Mouse (Mus musculus) heart, embryonic 13.5 days (tissue): ENCODE data around the gene S100a5. TPM values are rescaled to one million over a fixed set of nuclear protein-coding genes. Genes with fewer than 3 reads are reported as not detected.

Experiments used
- ATAC-seq: fragments of 200-750 bp; cut with Nextera tagmentation; 2 replicates; pipeline ENCODE4 v1.8.0; 2017; ENCODE audit warnings: moderate TSS enrichment; ENCODE audit not compliant: insufficient number of reproducible peaks, low FRiP score, low TSS enrichment; ENCODE audit errors: extremely low read depth
- H3K27ac ChIP-seq: fragments of 300-500 bp; sonication (generic); replicated peaks from 2 replicates; pipeline ENCODE4 v1.5.1; 2015; ENCODE audit warnings: moderate library complexity, mild to moderate bottlenecking, inconsistent platforms
- H3K27me3 ChIP-seq: fragments of 300-500 bp; sonication (generic); replicated peaks from 2 replicates; pipeline ENCODE4 v1.6.1; 2015; ENCODE audit warnings: mild to moderate bottlenecking, inconsistent platforms
- H3K36me3 ChIP-seq: fragments of 300-500 bp; sonication (generic); 2 replicates; pipeline ENCODE4 v1.6.1; 2015; ENCODE audit warnings: mild to moderate bottlenecking, inconsistent platforms
- H3K4me1 ChIP-seq: fragments of 300-500 bp; sonication (generic); 2 replicates; pipeline ENCODE4 v1.6.1; 2015; ENCODE audit warnings: inconsistent platforms
- H3K4me2 ChIP-seq: fragments of 300-500 bp; sonication (generic); 2 replicates; pipeline ENCODE4 v1.6.1; 2015; ENCODE audit warnings: inconsistent platforms, mild to moderate bottlenecking, moderate library complexity
- H3K4me3 ChIP-seq: fragments of 300-500 bp; sonication (generic); 2 replicates; pipeline ENCODE4 v1.5.1; 2015; ENCODE audit warnings: moderate library complexity, mild to moderate bottlenecking, inconsistent platforms
- H3K9ac ChIP-seq: fragments of 300-500 bp; sonication (generic); 2 replicates; pipeline ENCODE4 v1.6.1; 2015; ENCODE audit warnings: inconsistent platforms, mild to moderate bottlenecking, moderate library complexity
- H3K9me3 ChIP-seq: fragments of 300-500 bp; sonication (generic); 2 replicates; pipeline ENCODE4 v1.6.1; 2016; ENCODE audit warnings: inconsistent platforms
- WGBS: fragments of 180-500 bp; shearing (Covaris S2); methylation state at CpG from one replicate; pipeline ENCODE4 v1.1.7; 2015; ENCODE audit warnings: mixed read lengths; 5-methylcytosine and 5-hydroxymethylcytosine counted together
- polyA plus RNA-seq: library from polyadenylated mRNA; unstranded; fragments of >200 nt; fragmentation: Nextera tagmentation; extraction: Ambion mirVana; gene quantifications from 2 replicates; pipeline ENCODE4 v1.2.1, GENCODE M21; 2015

Gene S100a5
- polyA plus RNA-seq, result not detected in 2 replicates

- WGBS, result 51% methylated on average over 3 of the region's 3 CpGs
- no peak within 1 kb of the TSS for H3K4me2 ChIP-seq
- no peak within 1 kb of the TSS for H3K4me3 ChIP-seq
- no peaks in the 10 kb centered on the region for H3K9me3 ChIP-seq
- no peaks in the 10 kb centered on the region for H3K36me3 ChIP-seq
- H3K4me1 ChIP-seq, result peaks cover 24% of the 10 kb centered on the region
- no peak within 1 kb of the TSS for H3K27ac ChIP-seq
- H3K9ac ChIP-seq, result no peak within 1 kb of the TSS
- no peak for ATAC-seq
- 0 out of 2 replicates have a peak, but pooled peaks cover 9% of the 10 kb centered on the region for H3K27me3 ChIP-seq
Observed at GRCm38 (mm10) chr3:90608223-90608622, at the start of gene S100a5. Gene S100a5, plus strand, starts transcription at chr3:90608523.

DNA sequence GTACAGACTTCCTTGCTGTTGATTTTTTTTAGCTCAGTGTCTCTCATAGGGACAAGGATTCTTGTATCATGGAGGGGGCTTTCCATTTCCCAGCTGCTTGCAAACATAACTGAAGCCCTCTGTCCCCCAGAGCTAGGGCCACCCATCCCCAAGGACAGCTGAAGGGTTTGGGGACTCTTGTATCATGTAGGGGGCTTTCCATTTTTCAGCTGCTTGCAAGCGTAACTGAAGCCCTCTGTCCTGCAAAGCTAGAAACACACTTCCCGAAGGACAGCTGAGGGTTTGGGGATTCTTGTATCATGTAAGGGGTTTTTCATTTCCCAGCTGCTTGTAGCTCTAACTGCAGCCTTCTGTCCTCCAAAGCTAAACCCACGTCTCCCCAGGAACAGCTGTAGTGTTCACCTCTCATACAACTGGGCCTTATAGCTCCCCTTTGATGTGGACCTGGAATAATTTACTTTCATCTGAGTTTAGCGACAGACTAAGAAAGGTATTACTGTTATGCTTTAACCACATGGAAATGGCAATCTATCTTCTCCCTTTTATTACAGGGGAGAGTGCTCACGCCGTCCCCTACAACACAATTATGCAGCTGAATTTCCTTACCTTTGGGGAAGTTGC lies 48.2 kb upstream of the S100a5 start, which contains the start of gene S100a3:
Gene S100a3 (plus strand): TSS at position 571 of the 621 bp plus-strand sequence.
- Histone ChIP-seq H3K9ac (no peak within 1 kb of the TSS), H3K4me3 (no peak within 1 kb of the TSS), H3K36me3 (no peaks in the 10 kb centered on the region), H3K9me3 (no peaks in the 10 kb centered on the region), H3K27me3 (no peaks in the 10 kb centered on the region), H3K27ac (no peak within 1 kb of the TSS), H3K4me2 (no peak within 1 kb of the TSS), H3K4me1 (no peaks in the 10 kb centered on the region)
- no peak for ATAC-seq
- 77% methylated on average over 6 of the region's 6 CpGs for WGBS

GRCm38 (mm10) chr3:90574691-90575090 lies 33.6 kb upstream of the S100a5 start:
- Histone ChIP-seq H3K9ac (no peak overlapping the region), H3K4me3 (no peak overlapping the region), H3K4me2 (no peak overlapping the region), H3K9me3 (no peaks in the 10 kb centered on the region), H3K27ac (no peak overlapping the region), H3K36me3 (no peaks in the 10 kb centered on the region), H3K27me3 (no peaks in the 10 kb centered on the region), H3K4me1 (no peaks in the 10 kb centered on the region)
- no peak for ATAC-seq
- 68% methylated on average over 5 of the region's 5 CpGs for WGBS

DNA sequence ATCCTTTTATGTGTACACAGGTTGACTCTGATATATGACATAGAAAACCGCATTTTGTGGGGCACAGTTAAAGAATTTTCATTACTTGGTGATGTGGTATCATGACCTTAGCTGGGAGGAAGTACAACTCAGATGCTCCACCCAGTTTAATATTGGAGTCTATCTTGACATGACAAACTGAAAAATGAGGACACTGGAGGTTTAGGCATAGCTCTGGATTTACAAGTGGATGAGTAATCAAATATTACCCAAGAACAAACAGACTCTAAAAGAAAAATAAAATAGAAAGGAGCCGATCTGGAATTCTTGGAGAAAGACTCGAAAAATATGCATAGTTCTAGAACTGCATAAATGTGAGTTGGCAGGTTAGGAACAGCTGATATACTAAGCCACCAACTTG lies 33.0 kb upstream of the S100a5 start:
- 71% methylated on average over 3 of the region's 3 CpGs for WGBS
- no peak for ATAC-seq
- H3K4me2 ChIP-seq, result no peak overlapping the region

GRCm38 (mm10) chr3:90576351-90577001 lies 31.8 kb upstream of the S100a5 start:
- H3K9me3 ChIP-seq, result no peaks in the 10 kb centered on the region
- no peak for ATAC-seq
- no peaks in the 10 kb centered on the region for H3K36me3 ChIP-seq
- H3K9ac ChIP-seq, result no peak overlapping the region
- H3K27ac ChIP-seq, result no peak overlapping the region
- no peaks in the 10 kb centered on the region for H3K4me1 ChIP-seq
- H3K4me2 ChIP-seq, result no peak overlapping the region
- H3K27me3 ChIP-seq, result no peaks in the 10 kb centered on the region
- 57% methylated on average over 10 of the region's 10 CpGs for WGBS
- no peak overlapping the region for H3K4me3 ChIP-seq

More for the DNA sequence above, 33.0 kb upstream of the S100a5 start:
- no peaks in the 10 kb centered on the region for H3K4me1 ChIP-seq
- H3K36me3 ChIP-seq, result no peaks in the 10 kb centered on the region
- no peaks in the 10 kb centered on the region for H3K9me3 ChIP-seq
- H3K9ac ChIP-seq, result no peak overlapping the region
- no peak overlapping the region for H3K27ac ChIP-seq
- no peaks in the 10 kb centered on the region for H3K27me3 ChIP-seq
- no peak overlapping the region for H3K4me3 ChIP-seq

DNA sequence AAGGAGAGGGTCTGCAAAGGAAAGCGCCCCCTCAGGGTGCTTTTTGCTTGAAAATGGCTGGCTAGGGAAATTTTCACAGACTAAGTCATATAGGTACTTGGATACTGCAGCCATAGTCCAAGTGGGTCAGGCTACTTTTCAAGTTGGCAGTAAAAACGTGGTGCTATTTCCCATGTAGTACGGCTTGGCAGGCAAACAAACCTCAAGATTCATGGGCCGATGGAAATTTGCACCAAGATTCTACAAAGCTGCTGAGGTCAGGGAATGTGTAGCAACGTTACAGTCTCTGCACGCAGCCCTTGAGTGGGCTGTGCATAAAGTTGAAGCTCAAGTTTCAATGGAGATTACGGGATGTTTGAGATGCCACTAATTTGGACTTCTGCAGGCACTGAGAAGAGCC lies 28.9 kb upstream of the S100a5 start:
- Histone ChIP-seq H3K4me1 (peaks cover 14% of the 10 kb centered on the region), H3K9me3 (no peaks in the 10 kb centered on the region), H3K36me3 (no peaks in the 10 kb centered on the region), H3K27me3 (no peaks in the 10 kb centered on the region), H3K27ac (no peak overlapping the region), H3K4me2 (no peak overlapping the region), H3K9ac (no peak overlapping the region), H3K4me3 (no peak overlapping the region)
- ATAC-seq, result no peak
- 54% methylated on average over 7 of the region's 7 CpGs for WGBS

- ATAC-seq, result no peak
- no peak overlapping the region for H3K27ac ChIP-seq
- H3K4me2 ChIP-seq, result no peak overlapping the region
- 90% methylated on average over 5 of the region's 5 CpGs for WGBS
- H3K4me1 ChIP-seq, result peaks cover 14% of the 10 kb centered on the region
- no peaks in the 10 kb centered on the region for H3K36me3 ChIP-seq
- H3K27me3 ChIP-seq, result no peaks in the 10 kb centered on the region
- H3K4me3 ChIP-seq, result no peak overlapping the region
- H3K9me3 ChIP-seq, result no peaks in the 10 kb centered on the region
- H3K9ac ChIP-seq, result no peak overlapping the region
Observed at GRCm38 (mm10) chr3:90581141-90581540, 27.2 kb upstream of the S100a5 start.

DNA sequence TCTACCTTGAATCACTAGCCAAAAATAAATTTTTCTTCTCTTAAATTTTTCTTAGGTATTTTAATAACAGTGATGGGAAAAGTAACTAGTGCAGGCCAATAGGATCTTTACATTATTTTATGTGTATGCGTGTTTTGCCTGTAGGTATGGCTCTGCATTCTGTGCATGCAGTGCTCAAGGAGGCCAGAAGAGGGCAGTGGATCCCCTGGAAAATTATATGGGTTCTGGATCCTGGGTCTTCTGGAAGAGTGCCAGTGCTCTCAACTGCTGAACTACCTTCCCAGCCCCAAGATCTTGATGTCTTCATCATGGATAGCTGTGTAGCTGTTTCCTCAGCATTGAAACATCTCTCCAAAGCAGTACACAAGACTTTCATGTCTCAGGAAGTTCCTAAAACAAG lies 26.2 kb upstream of the S100a5 start:
- H3K4me1 ChIP-seq, result peaks cover 21% of the 10 kb centered on the region
- no peak overlapping the region for H3K4me2 ChIP-seq
- no peaks in the 10 kb centered on the region for H3K27me3 ChIP-seq
- H3K9me3 ChIP-seq, result no peaks in the 10 kb centered on the region
- 80% methylated on average over 1 of the region's 1 CpGs for WGBS
- no peak overlapping the region for H3K9ac ChIP-seq
- ATAC-seq, result no peak
- H3K36me3 ChIP-seq, result no peaks in the 10 kb centered on the region
- H3K27ac ChIP-seq, result no peak overlapping the region
- H3K4me3 ChIP-seq, result no peak overlapping the region

DNA sequence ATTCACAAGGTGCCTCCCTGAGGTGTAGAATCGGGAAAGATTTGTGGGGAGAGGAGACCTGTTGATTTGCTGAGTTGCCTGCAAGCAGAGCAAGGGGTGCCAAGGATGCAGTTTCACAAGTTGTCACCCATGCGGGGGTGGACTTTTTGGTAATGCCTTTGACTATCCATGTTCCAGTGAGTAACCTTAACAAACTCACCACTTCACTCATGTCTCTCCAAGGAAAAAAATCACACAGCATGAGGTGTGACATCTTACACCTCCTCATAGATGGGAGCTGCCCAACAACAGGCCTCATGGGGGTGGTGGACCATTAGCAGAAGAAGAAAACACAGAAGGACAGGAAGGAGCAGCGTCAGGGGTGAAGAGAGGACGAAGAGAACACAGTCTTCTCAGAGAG lies 25.8 kb upstream of the S100a5 start:
- Histone ChIP-seq H3K27ac (no peak overlapping the region), H3K9ac (no peak overlapping the region), H3K4me1 (peaks cover 24% of the 10 kb centered on the region), H3K9me3 (no peaks in the 10 kb centered on the region), H3K27me3 (no peaks in the 10 kb centered on the region), H3K4me2 (no peak overlapping the region), H3K36me3 (no peaks in the 10 kb centered on the region), H3K4me3 (no peak overlapping the region)
- 70% methylated on average over 4 of the region's 4 CpGs for WGBS
- ATAC-seq, result no peak

- H3K27me3 ChIP-seq, result no peaks in the 10 kb centered on the region
- 18% methylated on average over 3 of the region's 3 CpGs for WGBS
- H3K36me3 ChIP-seq, result no peaks in the 10 kb centered on the region
- ATAC-seq, result no peak
- no peak overlapping the region for H3K4me2 ChIP-seq
- H3K4me1 ChIP-seq, result peaks cover 31% of the 10 kb centered on the region
- H3K9ac ChIP-seq, result peak overlapping the region; percentile 8; the same call in 1 of the 2 replicates
- no peak overlapping the region for H3K4me3 ChIP-seq
- H3K27ac ChIP-seq, result no peak overlapping the region
- no peaks in the 10 kb centered on the region for H3K9me3 ChIP-seq
Observed at GRCm38 (mm10) chr3:90583893-90584292, 24.4 kb upstream of the S100a5 start.

DNA sequence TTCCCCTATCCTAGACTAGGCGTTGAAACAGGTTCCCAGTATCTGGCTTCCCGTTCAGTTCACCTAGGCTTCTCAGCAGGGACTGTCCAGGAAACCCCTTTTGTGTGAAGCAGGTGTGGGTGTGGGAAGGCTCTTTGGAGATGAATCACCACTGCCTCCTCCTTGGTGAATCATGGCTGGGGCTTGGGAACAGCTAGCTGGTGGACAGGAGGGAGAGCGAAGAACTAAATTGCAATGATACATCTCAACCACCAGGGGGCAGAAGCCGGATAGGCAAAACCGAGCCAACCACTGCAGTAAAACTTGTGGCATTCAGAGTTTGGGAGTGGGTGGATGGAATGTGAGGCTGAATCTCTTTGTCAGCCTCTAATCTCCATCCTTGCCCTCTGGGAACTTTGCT lies 22.7 kb upstream of the S100a5 start:
- Histone ChIP-seq H3K9me3 (no peaks in the 10 kb centered on the region), H3K4me2 (no peak overlapping the region), H3K4me3 (no peak overlapping the region), H3K27ac (no peak overlapping the region), H3K4me1 (peaks cover 31% of the 10 kb centered on the region), H3K36me3 (no peaks in the 10 kb centered on the region), H3K27me3 (no peaks in the 10 kb centered on the region), H3K9ac (no peak overlapping the region)
- WGBS, result 34% methylated on average over 5 of the region's 5 CpGs
- ATAC-seq, result no peak
